Mouse (Mus musculus) fat pad, adult 2 months (tissue): ENCODE data around the gene Mllt3.

Experiments used
- DNase-seq: peaks from one replicate; pipeline ENCODE4 v3.0.0-alpha.2; 2011; ENCODE audit warnings: low read depth, low spot score; ENCODE audit errors: extremely low read depth

Gene Mllt3

GRCm38 (mm10) chr4:87883225-87883875 lies 149.8 kb downstream of the Mllt3 start:
- no peak for DNase-seq

- DNase-seq, result no peak
These were observed 151.2 kb downstream of the Mllt3 start for GRCm38 (mm10) chr4:87881995-87882394.

- no peak for DNase-seq
These were observed 151.6 kb downstream of the Mllt3 start for GRCm38 (mm10) chr4:87881583-87881982.

- no peak for DNase-seq
These were observed 152.9 kb downstream of the Mllt3 start for GRCm38 (mm10) chr4:87880297-87880696.

GRCm38 (mm10) chr4:87878701-87879100 lies 154.5 kb downstream of the Mllt3 start:
- no peak for DNase-seq

DNA sequence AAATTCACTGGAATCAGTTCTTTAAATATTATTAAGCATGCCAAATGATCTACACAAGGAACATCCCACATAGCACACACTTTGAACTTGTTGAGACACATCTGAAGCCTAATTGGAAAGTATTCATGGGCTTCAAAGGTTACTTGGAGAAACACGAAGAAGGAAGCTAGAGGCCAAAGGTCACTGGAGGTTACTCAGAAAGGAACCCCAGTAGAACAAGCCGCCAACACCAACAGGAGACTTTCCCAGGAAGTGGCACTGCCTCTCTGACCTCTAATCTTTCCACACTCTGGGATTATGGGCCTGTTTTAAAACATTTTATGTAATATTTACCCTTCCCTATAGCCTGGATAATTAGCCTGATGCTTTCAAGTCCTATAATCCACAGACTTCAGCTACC lies 162.6 kb downstream of the Mllt3 start:
- DNase-seq, result peak; percentile 26

- DNase-seq, result peak; percentile 80
These were observed 166.6 kb downstream of the Mllt3 start for GRCm38 (mm10) chr4:87866564-87866963.

DNA sequence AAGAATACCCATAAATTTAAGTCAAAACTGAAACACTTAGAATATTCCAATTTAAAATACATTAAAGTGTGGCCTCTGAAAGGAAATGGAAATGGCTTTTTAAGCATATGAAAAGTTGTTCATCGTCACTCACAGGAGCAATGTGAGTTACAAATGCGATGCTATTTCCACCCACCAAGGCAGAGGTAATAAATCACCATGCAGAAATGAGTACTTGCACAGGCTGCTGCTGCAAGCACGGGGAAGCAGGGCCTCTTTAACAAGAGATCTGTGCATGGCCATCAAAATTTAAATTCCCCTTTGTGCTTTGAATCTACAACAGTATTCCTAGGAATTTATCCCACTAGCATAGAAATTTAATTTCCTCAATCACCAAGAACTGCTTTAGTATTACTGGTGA lies 167.3 kb downstream of the Mllt3 start:
- DNase-seq, result no peak

DNA sequence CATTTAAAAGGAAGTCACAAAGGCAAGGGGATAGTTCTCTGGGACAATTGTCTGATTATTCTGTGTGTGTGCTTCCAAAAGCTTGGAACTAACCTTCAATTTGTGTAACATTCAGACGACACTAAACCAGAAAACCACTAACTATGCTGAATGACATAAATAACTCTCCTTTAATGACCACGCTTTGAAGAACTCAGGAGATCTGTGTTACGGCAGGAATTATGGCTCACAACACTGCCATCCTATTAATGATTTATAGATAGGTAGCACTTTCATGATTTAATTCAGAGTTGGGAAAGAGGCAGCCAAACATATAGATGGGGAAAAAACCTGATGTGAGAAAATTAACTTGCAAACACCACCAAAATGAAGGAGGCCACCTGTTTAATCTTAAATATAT lies 168.1 kb downstream of the Mllt3 start:
- DNase-seq, result no peak

DNA sequence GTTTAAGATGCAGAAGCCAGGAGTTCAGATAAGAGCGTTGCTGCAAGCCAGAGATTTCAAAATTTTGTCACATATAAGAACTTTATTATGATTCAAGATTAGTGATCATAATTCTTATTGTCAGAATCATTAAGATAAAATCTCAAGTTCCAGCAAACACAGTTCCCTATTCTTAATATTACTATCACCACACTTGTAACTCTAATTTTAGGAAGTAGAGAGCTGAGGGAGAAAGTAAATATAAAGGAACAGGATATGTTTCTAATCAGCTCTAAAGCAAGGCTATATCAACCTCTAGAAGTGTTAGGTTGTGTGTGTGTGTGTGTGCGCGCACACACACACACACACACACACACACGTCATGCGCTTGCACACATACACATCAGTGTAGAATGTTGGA lies 170.0 kb downstream of the Mllt3 start:
- DNase-seq, result no peak

GRCm38 (mm10) chr4:87860723-87861122 lies 172.4 kb downstream of the Mllt3 start:
- no peak for DNase-seq

DNA sequence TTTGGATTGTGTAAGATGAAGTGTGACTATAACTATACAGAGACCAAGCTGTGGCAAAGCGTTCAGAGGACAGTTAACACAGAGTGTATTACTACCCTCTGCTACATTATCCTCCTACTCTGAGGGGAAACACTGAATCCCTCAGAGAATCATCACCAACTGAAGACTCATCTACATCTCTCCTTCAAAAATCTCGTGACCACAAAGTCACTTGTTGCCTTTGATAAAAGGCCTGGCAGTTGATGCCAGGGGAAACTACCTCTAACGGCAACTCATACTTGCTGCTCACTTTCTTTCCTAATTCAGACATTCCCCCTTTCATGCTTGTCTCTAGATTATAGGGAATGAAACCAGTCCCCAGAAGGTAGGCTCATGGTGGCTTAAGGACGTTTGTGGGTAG lies 174.0 kb downstream of the Mllt3 start:
- no peak for DNase-seq

GRCm38 (mm10) chr4:87857982-87858381 lies 175.2 kb downstream of the Mllt3 start:
- no peak for DNase-seq

GRCm38 (mm10) chr4:87852461-87852860 lies 180.7 kb downstream of the Mllt3 start:
- DNase-seq, result no peak

- no peak for DNase-seq
These were observed 183.1 kb downstream of the Mllt3 start for GRCm38 (mm10) chr4:87850051-87850450.

GRCm38 (mm10) chr4:87844668-87845210 lies 188.4 kb downstream of the Mllt3 start:
- DNase-seq, result no peak

DNA sequence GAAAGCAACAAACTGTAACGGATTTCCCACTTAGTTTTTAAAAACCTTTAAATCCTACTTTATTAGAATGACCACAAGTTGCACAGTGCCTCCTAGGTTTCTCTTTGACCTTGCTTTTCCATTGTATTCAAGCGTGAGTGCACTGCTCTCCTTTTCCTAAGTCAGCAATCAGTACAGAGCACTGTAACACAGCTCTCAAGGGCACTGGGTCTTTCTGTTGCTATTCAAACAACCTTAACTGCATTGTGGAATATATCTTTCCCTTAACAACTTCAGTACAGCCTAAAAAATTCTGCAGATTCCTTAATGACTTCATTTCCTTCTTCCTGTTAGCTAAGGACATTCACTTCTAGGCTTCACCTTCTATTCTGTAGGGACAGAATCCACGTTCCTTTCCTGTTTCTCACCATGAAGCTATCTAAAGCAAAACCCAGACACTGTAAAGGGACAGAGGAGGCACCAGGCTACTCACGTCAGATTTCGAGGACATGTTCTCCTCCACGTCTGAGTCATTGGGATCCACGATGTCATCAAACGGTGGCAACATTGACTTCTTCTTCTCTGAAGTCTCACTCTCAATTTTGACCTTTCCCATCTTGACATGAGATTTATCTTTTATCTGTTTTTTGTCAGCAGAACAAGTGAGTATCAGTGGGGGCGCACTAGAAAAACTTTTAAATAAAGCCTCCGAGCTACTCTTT lies 192.8 kb downstream of the Mllt3 start:
- DNase-seq, result no peak

- no peak for DNase-seq
These were observed 194.4 kb downstream of the Mllt3 start for GRCm38 (mm10) chr4:87838716-87839115.

GRCm38 (mm10) chr4:87837471-87838361 lies 195.4 kb downstream of the Mllt3 start:
- DNase-seq, result no peak

DNA sequence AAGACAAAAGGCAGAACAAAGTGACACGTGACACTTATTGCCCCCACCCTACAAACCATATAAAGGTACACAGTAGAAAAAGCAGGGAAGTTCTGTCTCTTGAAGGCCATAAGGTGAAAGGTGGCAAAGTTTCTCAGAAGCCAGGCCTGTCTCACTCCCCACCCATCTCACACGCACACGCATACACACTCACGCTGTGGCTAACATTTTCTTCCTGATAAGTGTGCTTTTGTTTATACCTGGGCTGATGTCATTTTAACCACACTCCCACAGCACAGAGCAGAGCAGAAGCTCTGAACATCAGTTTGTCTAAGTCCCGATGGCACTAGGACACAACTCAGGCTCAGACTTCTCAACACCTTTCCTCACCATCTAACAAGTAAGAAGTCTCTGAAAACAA lies 196.9 kb downstream of the Mllt3 start:
- no peak for DNase-seq

- DNase-seq, result no peak
These were observed 198.0 kb downstream of the Mllt3 start for GRCm38 (mm10) chr4:87835191-87835590.
